Mouse (Mus musculus): ENCODE results near the gene Dennd2d.

GRCm38 (mm10) chr3:106515016-106515415, 32.8 kb downstream of the Dennd2d start:
- TF ChIP-seq EP300 (IDR thresholded peaks at IDR 0.05; ENCODE audit: low read depth) (no peak), CTCF (IDR thresholded peaks at IDR 0.05; ENCODE audit: low read depth) (no peak)

Data from liver, embryonic 14.5 days (tissue).